Mouse (Mus musculus) bone marrow macrophage, adult 2 months (primary cell): ENCODE results near the gene Pnpla8. TPM values are rescaled to one million over a fixed set of nuclear protein-coding genes. Genes with fewer than 3 reads are reported as not detected.
A peak's percentile ranks its signal among the peaks of the same experiment; 100 is the strongest.

Source experiments
- H3K27ac ChIP-seq: 2 replicates; pipeline ENCODE4 v1.5.1; 2012; ENCODE audit warnings: low read depth, low read length; ENCODE audit not compliant: insufficient read depth
- H3K4me1 ChIP-seq: 2 replicates; pipeline ENCODE4 v1.6.1; 2012; ENCODE audit warnings: low read length; ENCODE audit not compliant: control insufficient read depth, insufficient read depth
- H3K4me3 ChIP-seq: 2 replicates; pipeline ENCODE4 v1.5.1; 2012; ENCODE audit warnings: mild to moderate bottlenecking, low read length, moderate library complexity; ENCODE audit not compliant: insufficient read depth
- CTCF ChIP-seq: IDR thresholded peaks from 2 replicates; pipeline ENCODE4 v1.5.1; 2012; ENCODE audit warnings: low read depth, mild to moderate bottlenecking, low read length, moderate library complexity
- POLR2A ChIP-seq: IDR thresholded peaks from 2 replicates; pipeline ENCODE4 v1.6.1; 2012; ENCODE audit warnings: mild to moderate bottlenecking, low read depth, low read length, borderline replicate concordance
- polyA plus RNA-seq: library from polyadenylated mRNA; stranded (reverse); fragments of >200 nt; gene quantifications from 2 replicates; pipeline ENCODE4 v1.2.4, GENCODE M21; 2012; ENCODE audit not compliant: missing spikeins, insufficient read depth, insufficient read length

Gene Pnpla8
- polyA plus RNA-seq, 1 experiment, result 48.5 TPM

DNA sequence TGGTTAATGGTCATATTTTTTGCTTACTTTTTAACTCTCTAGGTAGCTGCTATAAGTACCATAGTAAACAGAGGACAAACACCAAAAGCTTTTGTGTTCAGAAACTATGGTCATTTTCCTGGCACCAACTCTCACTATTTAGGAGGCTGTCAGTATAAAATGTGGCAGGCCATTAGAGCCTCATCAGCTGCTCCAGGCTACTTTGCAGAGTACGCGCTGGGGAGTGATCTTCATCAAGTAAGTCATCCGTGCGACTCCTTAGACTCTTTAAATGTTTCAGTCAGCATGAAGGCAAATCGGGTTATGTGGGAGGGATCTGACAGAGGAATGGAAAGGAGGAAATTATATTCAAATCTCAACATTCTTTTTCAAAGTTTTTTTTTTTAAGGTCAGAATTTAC, 83.7 kb downstream of the Pnpla8 start:
- Histone ChIP-seq H3K27ac (no peak overlapping the region), H3K4me1 (0 out of 2 replicates have a peak, but pooled peaks cover 4% of the 10 kb centered on the region), H3K4me3 (no peak overlapping the region)
- TF ChIP-seq CTCF (no peak), POLR2A (no peak)

DNA sequence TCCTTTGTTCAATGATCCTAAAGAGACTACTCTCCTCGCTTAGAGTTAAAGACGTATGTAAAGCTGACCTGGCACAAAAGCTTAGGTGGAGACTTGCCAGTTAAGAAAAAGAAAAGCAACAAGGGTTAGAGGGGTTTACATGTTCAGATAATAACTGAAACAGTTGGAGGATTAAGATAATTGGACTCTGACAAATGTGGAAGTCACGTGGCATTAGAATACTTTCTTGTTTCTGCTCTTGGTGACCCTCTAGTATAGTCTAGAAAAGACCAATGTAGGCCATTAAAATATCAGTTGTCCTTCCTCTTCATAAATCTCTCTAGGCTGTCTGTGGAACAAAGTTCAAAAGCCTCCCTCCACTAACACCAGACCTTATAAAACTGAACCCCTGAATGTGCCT, 87.1 kb downstream of the Pnpla8 start:
- no peak overlapping the region for H3K4me3 ChIP-seq
- H3K4me1 ChIP-seq, result 0 out of 2 replicates have a peak, but pooled peaks cover 4% of the 10 kb centered on the region
- TF ChIP-seq POLR2A (no peak), CTCF (no peak)
- H3K27ac ChIP-seq, result no peak overlapping the region

DNA sequence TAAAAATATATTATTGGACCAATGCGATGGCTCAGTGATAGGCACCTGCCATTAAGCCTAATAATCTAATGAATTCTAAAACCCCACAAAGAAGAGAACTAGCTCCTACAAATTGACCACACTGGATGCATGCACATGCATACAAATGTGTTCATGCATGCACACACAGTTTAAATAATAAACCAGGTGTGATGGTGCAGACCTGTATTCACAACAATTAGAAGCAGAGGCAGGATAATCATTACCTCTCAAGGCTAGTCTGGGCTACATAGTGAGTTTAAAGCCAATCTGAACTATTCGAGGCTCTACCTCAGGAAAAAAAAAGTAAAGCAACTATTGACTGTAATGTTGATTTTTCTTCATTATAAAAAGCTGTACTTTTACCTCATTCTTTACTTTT, 94.0 kb downstream of the Pnpla8 start:
- Histone ChIP-seq H3K4me1 (no peaks in the 10 kb centered on the region), H3K4me3 (no peak overlapping the region), H3K27ac (no peak overlapping the region)
- TF ChIP-seq CTCF (no peak), POLR2A (no peak)

DNA sequence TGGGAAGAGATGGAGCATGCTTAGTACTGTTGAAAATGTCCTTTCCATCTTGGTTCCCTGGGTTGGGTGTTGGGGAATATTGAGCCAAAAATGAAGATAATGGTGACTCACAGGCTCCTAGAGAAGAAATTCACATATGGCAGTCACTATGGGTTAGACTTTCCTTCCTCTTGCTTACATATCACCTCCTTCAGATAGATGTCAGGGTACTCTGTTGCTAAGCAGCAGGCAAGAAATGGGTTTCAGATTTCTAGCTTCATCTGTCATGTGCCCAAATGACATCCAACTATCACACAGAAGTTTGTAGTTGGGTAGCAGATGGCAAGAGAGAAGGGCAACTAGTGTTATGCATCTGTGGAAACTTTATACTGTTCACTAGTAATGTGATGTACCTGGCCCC, 103.9 kb downstream of the Pnpla8 start:
- no peak overlapping the region for H3K4me3 ChIP-seq
- H3K4me1 ChIP-seq, result no peaks in the 10 kb centered on the region; the same call in 1 of the 2 replicates
- TF ChIP-seq CTCF (no peak), POLR2A (no peak)
- H3K27ac ChIP-seq, result no peak overlapping the region

DNA sequence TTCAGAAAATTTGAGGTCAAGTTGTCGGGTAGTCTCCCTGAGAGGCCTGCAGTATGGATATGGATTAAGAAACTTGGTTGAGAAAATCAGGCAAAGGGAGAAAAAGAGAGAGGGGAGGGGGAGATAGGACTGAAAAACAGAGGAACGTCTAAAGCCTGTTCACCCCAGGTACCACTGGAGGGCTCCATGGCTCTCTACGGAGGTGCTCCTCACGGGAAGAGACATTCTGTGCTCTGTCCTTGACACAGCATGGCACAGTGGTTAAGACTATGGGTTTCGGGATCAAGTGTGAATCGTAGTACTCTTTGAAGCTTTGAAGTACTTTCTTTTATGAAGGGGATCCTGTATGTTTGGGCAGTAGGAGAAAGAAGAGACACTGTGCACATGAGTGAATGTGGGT, 106.3 kb downstream of the Pnpla8 start:
- TF ChIP-seq POLR2A, result no peak
- no peak for TF ChIP-seq CTCF
- no peak overlapping the region for H3K27ac ChIP-seq
- H3K4me3 ChIP-seq, result no peak overlapping the region
- peaks cover 4% of the 10 kb centered on the region for H3K4me1 ChIP-seq

DNA sequence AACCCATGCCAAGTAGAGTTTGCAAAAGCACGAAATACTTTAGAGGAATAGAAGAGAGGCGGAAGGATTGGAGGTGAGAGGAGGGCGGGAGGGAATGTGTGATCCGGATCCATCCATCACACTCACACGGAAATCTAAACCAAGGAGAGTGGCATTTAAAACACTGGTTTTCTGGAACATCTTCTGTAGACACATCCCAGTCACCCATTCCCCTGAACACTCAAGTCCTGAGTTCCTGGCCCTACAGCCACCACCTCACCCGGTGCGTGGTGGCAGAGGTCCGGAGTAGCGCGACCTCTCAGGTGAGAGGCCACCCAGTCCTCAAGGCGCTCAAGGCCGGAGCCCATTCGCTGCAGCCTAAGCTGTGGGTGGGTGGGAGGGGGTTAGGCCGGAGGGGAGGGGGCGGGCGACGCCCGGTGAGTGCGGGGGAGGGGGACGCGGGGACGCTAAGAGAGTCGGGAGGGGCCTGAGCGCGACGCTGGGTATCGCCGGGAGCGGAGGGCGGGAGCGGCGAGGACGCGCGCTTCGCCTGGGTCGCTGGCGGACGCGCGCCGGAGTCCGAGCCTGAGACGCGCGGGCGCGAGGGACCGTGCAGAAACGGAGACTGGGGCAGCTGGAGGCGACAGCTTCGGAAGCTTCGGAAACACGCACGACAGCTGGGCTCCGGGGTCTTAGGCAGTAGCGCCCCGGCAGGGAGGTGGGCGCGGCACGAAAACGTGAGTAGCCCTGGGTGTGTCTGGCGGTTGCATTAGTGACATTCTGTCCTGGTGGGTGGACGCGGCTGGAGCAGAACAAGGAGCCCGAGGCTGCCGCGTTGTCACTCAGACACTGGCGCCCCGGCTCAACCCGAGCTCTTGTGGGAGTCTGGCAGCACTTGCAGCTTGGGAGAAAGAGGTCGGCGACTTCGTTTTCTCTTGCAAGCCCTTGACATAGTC, 107.5 kb downstream of the Pnpla8 start, which contains the start of gene Nrcam:
TSS of gene Nrcam (plus strand) at position 505 of the 935 bp plus-strand sequence.
- Histone ChIP-seq H3K4me1 (peaks cover 4% of the 10 kb centered on the region), H3K27ac (no peak within 1 kb of the TSS), H3K4me3 (peak within 1 kb of the TSS; percentile 88)
- no peak for TF ChIP-seq POLR2A
- TF ChIP-seq CTCF, result no peak

DNA sequence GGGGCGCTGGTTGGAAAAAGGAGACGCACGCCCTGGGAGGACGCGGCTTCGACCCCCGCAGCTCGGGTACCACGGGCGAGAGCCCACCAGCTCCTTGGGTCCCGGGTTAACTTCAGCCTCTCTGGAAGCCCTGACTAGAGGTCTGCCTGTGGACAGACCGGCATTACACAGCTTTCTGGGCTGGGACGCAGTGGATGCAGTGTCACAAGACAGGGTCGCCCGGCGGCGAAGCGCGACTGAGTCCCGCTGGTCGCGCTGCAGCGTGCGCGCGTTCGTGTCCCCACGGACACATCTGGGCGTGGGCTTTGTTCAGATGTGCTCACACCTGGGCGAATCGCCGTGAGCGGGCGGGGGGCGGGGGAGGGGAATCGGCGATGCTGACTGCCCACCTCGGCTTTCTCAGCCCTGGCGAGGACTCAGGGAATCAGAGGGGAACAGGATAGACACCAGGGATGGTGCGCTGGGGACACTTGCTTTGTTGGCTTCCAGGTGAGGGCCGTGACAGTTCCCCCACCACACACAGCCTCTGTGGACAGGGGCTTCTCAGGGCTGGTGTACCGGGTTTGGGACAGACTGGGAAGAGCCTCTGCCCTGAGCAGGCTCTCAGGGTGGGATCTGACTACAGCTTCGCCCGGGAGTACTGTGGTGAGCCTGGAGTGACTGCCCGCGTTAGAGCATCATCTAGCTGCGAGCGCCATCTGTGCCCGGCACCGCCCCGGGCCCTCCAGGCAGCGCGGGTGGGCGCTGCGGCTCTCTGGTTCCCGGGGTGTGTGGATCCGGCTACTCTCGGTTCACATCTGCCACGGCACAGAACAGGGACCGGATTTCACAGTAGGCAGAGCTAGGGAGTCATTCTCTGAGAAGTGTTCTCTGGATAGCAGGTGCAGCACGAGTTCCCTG, 108.4 kb downstream of the Pnpla8 start:
- Histone ChIP-seq H3K4me3 (peak overlapping the region; percentile 88), H3K27ac (no peak overlapping the region), H3K4me1 (peaks cover 4% of the 10 kb centered on the region)
- TF ChIP-seq POLR2A, result no peak
- TF ChIP-seq CTCF, result no peak

DNA sequence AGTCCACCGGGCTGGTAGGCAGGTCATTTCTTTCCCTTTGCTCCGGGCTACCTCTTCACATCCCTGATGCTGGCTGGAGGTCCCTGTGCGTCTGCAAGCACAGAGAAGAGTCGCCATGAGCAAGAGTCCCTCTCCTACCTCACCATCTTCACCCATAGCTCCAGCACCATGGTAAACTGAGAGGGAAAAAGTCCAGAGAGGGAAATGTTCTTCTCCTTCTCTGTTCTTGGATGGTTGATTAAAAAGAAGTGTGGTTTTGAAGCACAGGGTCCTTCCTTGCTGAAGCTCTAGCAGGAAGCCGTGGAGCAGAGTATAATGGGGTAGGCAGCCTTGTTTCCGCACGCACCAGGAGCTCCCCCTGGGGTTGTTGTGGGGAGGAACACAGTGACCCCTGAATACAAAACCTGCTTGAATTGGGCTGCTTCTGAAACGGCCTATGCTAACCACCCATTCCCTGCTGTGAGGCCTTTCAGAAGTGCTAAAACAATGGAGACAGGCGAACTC, 109.1 kb downstream of the Pnpla8 start:
- no peak overlapping the region for H3K27ac ChIP-seq
- TF ChIP-seq POLR2A (no peak), CTCF (no peak)
- peak overlapping the region; percentile 88 for H3K4me3 ChIP-seq
- H3K4me1 ChIP-seq, result peaks cover 4% of the 10 kb centered on the region

DNA sequence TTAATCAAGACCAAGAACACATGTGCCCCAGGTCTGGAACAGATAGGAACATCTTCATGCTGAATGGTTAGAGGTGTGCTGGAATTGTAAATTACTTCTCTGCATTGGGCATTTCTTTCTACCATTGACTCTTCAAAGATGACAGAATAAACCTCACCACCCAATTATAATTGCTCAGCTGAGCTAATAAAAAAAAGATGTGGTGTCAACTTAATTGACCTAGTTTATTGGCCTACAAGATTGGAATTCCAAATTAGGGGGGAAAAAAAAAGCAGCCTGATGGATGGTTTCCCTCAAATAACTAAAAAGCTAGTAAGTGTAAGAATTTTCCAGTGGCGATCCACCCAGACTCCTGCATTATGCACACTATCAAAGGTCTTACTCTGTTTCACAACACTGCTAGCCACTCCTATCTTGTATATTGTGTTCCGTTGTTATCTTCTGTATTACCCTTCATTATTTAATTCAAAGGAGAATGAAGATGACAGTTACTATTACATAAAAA, 116.0 kb downstream of the Pnpla8 start:
- no peak overlapping the region for H3K4me3 ChIP-seq
- H3K4me1 ChIP-seq, result no peaks in the 10 kb centered on the region
- TF ChIP-seq CTCF (no peak), POLR2A (no peak)
- H3K27ac ChIP-seq, result no peak overlapping the region
